Mouse (Mus musculus) cortical plate, adult 2 months (tissue): ENCODE results near the gene Fsd1. TPM values are rescaled to one million over a fixed set of nuclear protein-coding genes. Genes with fewer than 3 reads are reported as not detected.

Source experiments
- H3K27ac ChIP-seq: fragments of 200-500 bp; 2 replicates; pipeline ENCODE4 v1.5.1; 2012; ENCODE audit warnings: low read length, control low read depth, inconsistent platforms; ENCODE audit not compliant: insufficient read depth
- H3K4me1 ChIP-seq: fragments of 200-500 bp; 2 replicates; pipeline ENCODE4 v1.6.1; 2011; ENCODE audit warnings: low read length; ENCODE audit not compliant: control insufficient read depth, insufficient read depth
- H3K4me3 ChIP-seq: fragments of 200-500 bp; 2 replicates; pipeline ENCODE4 v1.5.1; 2011; ENCODE audit warnings: mild to moderate bottlenecking, low read length, control low read depth; ENCODE audit not compliant: insufficient read depth
- CTCF ChIP-seq: fragments of 200-500 bp; IDR thresholded peaks from 2 replicates; pipeline ENCODE4 v1.5.1; 2011; ENCODE audit warnings: mild to moderate bottlenecking, control low read depth, low read length; ENCODE audit not compliant: insufficient read depth; ENCODE audit errors: extremely low read depth
- POLR2A ChIP-seq: fragments of 200-500 bp; IDR thresholded peaks from 2 replicates; pipeline ENCODE4 v1.6.1; 2011; ENCODE audit warnings: mild to moderate bottlenecking, low read length, control low read depth; ENCODE audit not compliant: insufficient read depth; ENCODE audit errors: extremely low read depth
- polyA plus RNA-seq: library from polyadenylated mRNA; depleted of rRNA; stranded (reverse); fragments of >200 nt; gene quantifications from 2 replicates; pipeline ENCODE4 v1.2.3, GENCODE M21; 2012

The Fsd1 gene
- polyA plus RNA-seq, 1 experiment = 76.7 TPM

- Histone ChIP-seq H3K4me1 (peaks cover 2% of the 10 kb centered on the region), H3K27ac (no peak overlapping the region), H3K4me3 (no peak overlapping the region)
- TF ChIP-seq POLR2A (no peak), CTCF (no peak)
Observed at GRCm38 (mm10) chr17:55960791-55961190, 25.5 kb upstream of the Fsd1 start.

- TF ChIP-seq POLR2A = no peak
- TF ChIP-seq CTCF = no peak
- no peak overlapping the region for H3K27ac ChIP-seq
- H3K4me3 ChIP-seq = no peak overlapping the region
- peaks cover 2% of the 10 kb centered on the region for H3K4me1 ChIP-seq
Observed at GRCm38 (mm10) chr17:55961631-55962030, 24.7 kb upstream of the Fsd1 start.

GRCm38 (mm10) chr17:55963171-55963570, 23.1 kb upstream of the Fsd1 start:
- TF ChIP-seq CTCF = no peak
- no peak for TF ChIP-seq POLR2A
- Histone ChIP-seq H3K4me1 (peaks cover 2% of the 10 kb centered on the region), H3K4me3 (no peak overlapping the region), H3K27ac (no peak overlapping the region)

GRCm38 (mm10) chr17:55964496-55964895, 21.8 kb upstream of the Fsd1 start:
- no peak for TF ChIP-seq CTCF
- no peak for TF ChIP-seq POLR2A
- no peak overlapping the region for H3K4me3 ChIP-seq
- no peak overlapping the region for H3K27ac ChIP-seq
- H3K4me1 ChIP-seq = peaks cover 2% of the 10 kb centered on the region

- Histone ChIP-seq H3K27ac (no peak overlapping the region), H3K4me1 (peaks cover 4% of the 10 kb centered on the region), H3K4me3 (no peak overlapping the region)
- TF ChIP-seq POLR2A (no peak), CTCF (no peak)
Observed at GRCm38 (mm10) chr17:55964996-55965395, 21.3 kb upstream of the Fsd1 start.

GRCm38 (mm10) chr17:55967186-55967585, 19.1 kb upstream of the Fsd1 start:
- TF ChIP-seq CTCF = no peak
- no peak for TF ChIP-seq POLR2A
- Histone ChIP-seq H3K27ac (no peak overlapping the region), H3K4me1 (peaks cover 5% of the 10 kb centered on the region), H3K4me3 (no peak overlapping the region)

GRCm38 (mm10) chr17:55968210-55968609, 18.1 kb upstream of the Fsd1 start:
- Histone ChIP-seq H3K27ac (no peak overlapping the region), H3K4me1 (peaks cover 5% of the 10 kb centered on the region), H3K4me3 (no peak overlapping the region)
- TF ChIP-seq CTCF = no peak
- TF ChIP-seq POLR2A = no peak

GRCm38 (mm10) chr17:55969560-55969959, 16.7 kb upstream of the Fsd1 start:
- Histone ChIP-seq H3K27ac (no peak overlapping the region), H3K4me3 (peak overlapping the region; percentile 44; the same call in 1 of the 2 replicates), H3K4me1 (peaks cover 5% of the 10 kb centered on the region)
- TF ChIP-seq CTCF (no peak), POLR2A (no peak)

- TF ChIP-seq CTCF (no peak), POLR2A (no peak)
- Histone ChIP-seq H3K4me3 (peak within 1 kb of the TSS; percentile 44), H3K27ac (no peak within 1 kb of the TSS), H3K4me1 (peaks cover 5% of the 10 kb centered on the region)
Observed at GRCm38 (mm10) chr17:55969966-55970891, 16.1 kb upstream of the Fsd1 start, which contains the start of gene Shd. TSS of gene Shd (plus strand) at chr17:55970467.

- Histone ChIP-seq H3K27ac (no peak overlapping the region), H3K4me3 (peak overlapping the region; percentile 44; the same call in 1 of the 2 replicates), H3K4me1 (peaks cover 5% of the 10 kb centered on the region)
- TF ChIP-seq POLR2A = no peak
- no peak for TF ChIP-seq CTCF
Observed at GRCm38 (mm10) chr17:55971453-55971852, 14.9 kb upstream of the Fsd1 start.
